ENCODE assay signal across 7 mouse cellular contexts in the genomic region with DNA sequence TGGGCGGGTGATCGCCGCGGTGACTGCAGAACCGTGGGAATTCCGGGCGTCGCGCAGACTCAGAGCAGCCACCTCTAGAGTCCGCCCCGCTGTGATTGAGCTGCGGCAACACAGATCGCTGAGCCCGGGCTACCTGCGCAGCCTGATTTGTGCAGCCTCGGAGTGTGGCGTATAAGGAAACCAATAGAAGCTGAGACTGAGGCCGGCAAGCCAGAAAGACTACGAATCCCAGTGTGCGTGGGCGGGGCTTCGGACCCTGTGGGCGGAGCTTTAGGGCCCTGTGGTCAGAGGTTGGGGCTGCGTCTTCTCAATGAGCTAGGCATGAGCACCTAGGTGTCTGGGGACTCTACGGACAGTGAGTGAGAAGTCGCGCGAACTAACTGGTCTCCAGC. TPM values are rescaled to one million over a fixed set of nuclear protein-coding genes. Genes with fewer than 3 reads are reported as not detected.
A peak's percentile ranks its signal among the peaks of the same experiment; 100 is the strongest.
DNase-seq lines count a peak whose midpoint lies in the region; ATAC-seq lines count a peak whose summit lies in the region.

A gene (minus strand): TSS at position 182 of the 392 bp plus-strand sequence.

- H3K9me3 ChIP-seq in intestine, embryonic 16.5 days (ENCODE audit: control insufficient read depth, low read length), result no peaks in the 10 kb centered on the region
- no peaks in the 10 kb centered on the region for H3K9me3 ChIP-seq in midbrain, embryonic 11.5 days (ENCODE audit: control insufficient read depth, low read length)

- peak within 1 kb of the TSS; percentile 74 for H3K4me3 ChIP-seq in intestine, embryonic 16.5 days (ENCODE audit: low read length)
- H3K4me3 ChIP-seq in midbrain, embryonic 11.5 days (ENCODE audit: low read depth, low read length), result peak within 1 kb of the TSS; percentile 44

- H3K4me1 ChIP-seq in intestine, embryonic 16.5 days (ENCODE audit: control insufficient read depth, insufficient read depth, low read length), result peaks cover 3% of the 10 kb centered on the region; the same call in 1 of the 2 replicates
- H3K4me1 ChIP-seq in midbrain, embryonic 11.5 days (ENCODE audit: control insufficient read depth, insufficient read depth, low read length), result no peaks in the 10 kb centered on the region

- H3K36me3 ChIP-seq in intestine, embryonic 16.5 days (ENCODE audit: control insufficient read depth, insufficient read depth, low read length), result no peaks in the 10 kb centered on the region
- no peaks in the 10 kb centered on the region for H3K36me3 ChIP-seq in midbrain, embryonic 11.5 days (ENCODE audit: control insufficient read depth, insufficient read depth, low read length)

- no peaks in the 10 kb centered on the region for H3K27me3 ChIP-seq in intestine, embryonic 16.5 days (replicated peaks; ENCODE audit: control insufficient read depth, insufficient read depth, low read length)
- H3K27me3 ChIP-seq in midbrain, embryonic 11.5 days (ENCODE audit: control insufficient read depth, insufficient read depth, low read length), result no peaks in the 10 kb centered on the region

- H3K4me2 ChIP-seq in intestine, embryonic 16.5 days (ENCODE audit: low read depth, low read length), result peak within 1 kb of the TSS; percentile 70
- peak within 1 kb of the TSS; percentile 71 for H3K4me2 ChIP-seq in midbrain, embryonic 11.5 days

- H3K27ac ChIP-seq in intestine, embryonic 16.5 days (ENCODE audit: low read length), result peak within 1 kb of the TSS; percentile 46; the same call in 1 of the 2 replicates
- H3K27ac ChIP-seq in midbrain, embryonic 11.5 days (ENCODE audit: low read depth, low read length), result no peak within 1 kb of the TSS

- 0% methylated on average over 28 of the region's 28 CpGs for WGBS in intestine, embryonic 16.5 days
- under 1% methylated on average over 28 of the region's 28 CpGs for WGBS in midbrain, embryonic 11.5 days

- peak within 1 kb of the TSS; percentile 82 for H3K9ac ChIP-seq in intestine, embryonic 16.5 days (ENCODE audit: low read depth, low read length)
- peak within 1 kb of the TSS; percentile 61 for H3K9ac ChIP-seq in midbrain, embryonic 11.5 days (ENCODE audit: low read length)

- intact Hi-C loops in left cerebral cortex, postnatal 36 days (cut with DNase I), result no loop called here

- peak; percentile 100 for ATAC-seq in intestine, embryonic 16.5 days
- ATAC-seq in midbrain, embryonic 11.5 days (ENCODE audit: low FRiP score), result peak; percentile 100

- DNase-seq in adrenal gland, adult 2 months, result peak; percentile 99
- DNase-seq in embryo, embryonic 11.5 days (ENCODE audit: low read depth, low spot score), result peak; percentile 93
- DNase-seq in gastrocnemius, postnatal 4 days (ENCODE audit: low spot score in 2 of 2), result peak; percentile 94 to 98
- peak; percentile 96 to 98 for DNase-seq in left cerebral cortex, postnatal 36 days (ENCODE audit: low spot score in 2 of 2)
- DNase-seq in midbrain, embryonic 11.5 days (ENCODE audit: low spot score, missing footprints), result peak; percentile 100
- DNase-seq in skeletal muscle tissue, adult 2 months (ENCODE audit: low read depth, low spot score), result peak; percentile 95

RNA-seq across cellular contexts. Expression of the gene that starts here (rescaled TPM):
- total RNA-seq in adrenal gland, adult 2 months (2021), result 100 to 1,000 TPM; 116 to 129 TPM
- polyA plus RNA-seq in adrenal gland, adult 2 months (2012; rRNA removed), result 111 and 133 TPM in 2 replicates
- 100 to 1,000 TPM; 129 to 135 TPM for total RNA-seq in gastrocnemius, postnatal 4 days (2021)
- 92.4 and 100 TPM in 2 replicates for polyA plus RNA-seq in intestine, embryonic 16.5 days (2015; fragmentation: Nextera tagmentation; extraction: Ambion mirVana)
- total RNA-seq in left cerebral cortex, postnatal 36 days (2021), result 100 to 1,000 TPM; 101 to 114 TPM
- polyA plus RNA-seq in midbrain, embryonic 11.5 days (2014; fragmentation: Nextera tagmentation; extraction: Ambion mirVana), result 61.3 and 63.6 TPM in 2 replicates
